Mouse (Mus musculus): ENCODE measurements around the gene Pkp2. TPM values are rescaled to one million over a fixed set of nuclear protein-coding genes. Genes with fewer than 3 reads are reported as not detected.
"Not testable (repeated sequence)": the region's sequence is repeated elsewhere in the genome, so short reads cannot be mapped to it uniquely, and the experiment has no call there.

The Pkp2 gene
- 3.7 and 4.6 TPM in 2 replicates for polyA plus RNA-seq (2014; fragmentation: Nextera tagmentation; extraction: Ambion mirVana)

- peak; percentile 93 for ATAC-seq (ENCODE audit: low read depth)
- H3K36me3 ChIP-seq (ENCODE audit: control insufficient read depth, insufficient read depth, low read length) = no peaks in the 10 kb centered on the region
- H3K9ac ChIP-seq (ENCODE audit: low read depth, low read length) = peak within 1 kb of the TSS; percentile 62
These were observed at the start of gene Pkp2 for GRCm38 (mm10) chr16:16213079-16213760. Pkp2 (plus strand) TSS chr16:16213318.

GRCm38 (mm10) chr16:16197374-16197773 lies 15.7 kb upstream of the Pkp2 start:
- no peaks in the 10 kb centered on the region for H3K4me1 ChIP-seq (ENCODE audit: control insufficient read depth, insufficient read depth, low read length)
- no peak overlapping the region for H3K27ac ChIP-seq (replicated peaks; ENCODE audit: low read depth, low read length)
- H3K9ac ChIP-seq (ENCODE audit: low read depth, low read length) = no peak overlapping the region
- no peaks in the 10 kb centered on the region for H3K36me3 ChIP-seq (ENCODE audit: control insufficient read depth, insufficient read depth, low read length)
- no peak for ATAC-seq (ENCODE audit: low read depth)
- no peak overlapping the region for H3K4me3 ChIP-seq (ENCODE audit: low read depth, low read length)
- no peak for DNase-seq (ENCODE audit: low spot score)
- H3K4me2 ChIP-seq (ENCODE audit: low read depth, low read length) = no peak overlapping the region
- no peaks in the 10 kb centered on the region for H3K9me3 ChIP-seq (ENCODE audit: control insufficient read depth, low read length)
- no peaks in the 10 kb centered on the region for H3K27me3 ChIP-seq (replicated peaks; ENCODE audit: control insufficient read depth, insufficient read depth, low read length)
- 71% methylated on average over 17 of the region's 17 CpGs for WGBS

More at GRCm38 (mm10) chr16:16213079-16213760, at the start of gene Pkp2:
- H3K27me3 ChIP-seq (replicated peaks; ENCODE audit: control insufficient read depth, insufficient read depth, low read length) = peaks cover 29% of the 10 kb centered on the region
- peak within 1 kb of the TSS; percentile 58 for H3K4me3 ChIP-seq (ENCODE audit: low read depth, low read length)
- DNase-seq (ENCODE audit: low spot score) = peak; percentile 93
- WGBS = under 1% methylated on average over 38 of the region's 59 CpGs
- no peaks in the 10 kb centered on the region for H3K9me3 ChIP-seq (ENCODE audit: control insufficient read depth, low read length)
- 0 out of 2 replicates have a peak, but pooled peaks cover 6% of the 10 kb centered on the region for H3K4me1 ChIP-seq (ENCODE audit: control insufficient read depth, insufficient read depth, low read length)
- H3K27ac ChIP-seq (replicated peaks; ENCODE audit: low read depth, low read length) = no peak within 1 kb of the TSS
- peak within 1 kb of the TSS; percentile 99 for H3K4me2 ChIP-seq (ENCODE audit: low read depth, low read length)

GRCm38 (mm10) chr16:16201991-16202390 lies 11.1 kb upstream of the Pkp2 start:
- not testable (repeated sequence) for H3K36me3 ChIP-seq (ENCODE audit: control insufficient read depth, insufficient read depth, low read length); H3K4me1 ChIP-seq (ENCODE audit: control insufficient read depth, insufficient read depth, low read length); H3K4me2 ChIP-seq (ENCODE audit: low read depth, low read length); H3K27me3 ChIP-seq (replicated peaks; ENCODE audit: control insufficient read depth, insufficient read depth, low read length); H3K9ac ChIP-seq (ENCODE audit: low read depth, low read length); H3K4me3 ChIP-seq (ENCODE audit: low read depth, low read length); H3K27ac ChIP-seq (replicated peaks; ENCODE audit: low read depth, low read length); H3K9me3 ChIP-seq (ENCODE audit: control insufficient read depth, low read length)
- DNase-seq (ENCODE audit: low spot score) (peak; percentile 53), ATAC-seq (ENCODE audit: low read depth) (peak; percentile 30; the same call in 1 of the 2 replicates)
- WGBS = 40% methylated on average over 8 of the region's 8 CpGs

GRCm38 (mm10) chr16:16204648-16205047 lies 8.5 kb upstream of the Pkp2 start:
- Histone ChIP-seq H3K27ac (replicated peaks; ENCODE audit: low read depth, low read length) (no peak overlapping the region), H3K4me3 (ENCODE audit: low read depth, low read length) (no peak overlapping the region), H3K4me2 (ENCODE audit: low read depth, low read length) (no peak overlapping the region), H3K9ac (ENCODE audit: low read depth, low read length) (no peak overlapping the region), H3K9me3 (ENCODE audit: control insufficient read depth, low read length) (no peaks in the 10 kb centered on the region), H3K36me3 (ENCODE audit: control insufficient read depth, insufficient read depth, low read length) (no peaks in the 10 kb centered on the region), H3K4me1 (ENCODE audit: control insufficient read depth, insufficient read depth, low read length) (no peaks in the 10 kb centered on the region), H3K27me3 (replicated peaks; ENCODE audit: control insufficient read depth, insufficient read depth, low read length) (no peaks in the 10 kb centered on the region)
- ATAC-seq (ENCODE audit: low read depth) (no peak), DNase-seq (ENCODE audit: low spot score) (no peak)
- 88% methylated on average over 1 of the region's 1 CpGs for WGBS

GRCm38 (mm10) chr16:16212723-16213078 lies 417 bp upstream of the Pkp2 start:
- Histone ChIP-seq H3K4me1 (ENCODE audit: control insufficient read depth, insufficient read depth, low read length) (0 out of 2 replicates have a peak, but pooled peaks cover 6% of the 10 kb centered on the region), H3K27me3 (replicated peaks; ENCODE audit: control insufficient read depth, insufficient read depth, low read length) (peaks cover 29% of the 10 kb centered on the region), H3K36me3 (ENCODE audit: control insufficient read depth, insufficient read depth, low read length) (no peaks in the 10 kb centered on the region), H3K4me3 (ENCODE audit: low read depth, low read length) (peak overlapping the region; percentile 58), H3K9me3 (ENCODE audit: control insufficient read depth, low read length) (no peaks in the 10 kb centered on the region), H3K9ac (ENCODE audit: low read depth, low read length) (no peak overlapping the region), H3K27ac (replicated peaks; ENCODE audit: low read depth, low read length) (no peak overlapping the region), H3K4me2 (ENCODE audit: low read depth, low read length) (peak overlapping the region; percentile 99)
- WGBS = 17% methylated on average over 7 of the region's 7 CpGs
- ATAC-seq (ENCODE audit: low read depth) (no peak), DNase-seq (ENCODE audit: low spot score) (no peak)

- no peak for DNase-seq (ENCODE audit: low spot score)
- no peak for ATAC-seq (ENCODE audit: low read depth)
- peak overlapping the region; percentile 99 for H3K4me2 ChIP-seq (ENCODE audit: low read depth, low read length)
- H3K9me3 ChIP-seq (ENCODE audit: control insufficient read depth, low read length) = no peaks in the 10 kb centered on the region
- H3K27ac ChIP-seq (replicated peaks; ENCODE audit: low read depth, low read length) = no peak overlapping the region
- no peaks in the 10 kb centered on the region for H3K36me3 ChIP-seq (ENCODE audit: control insufficient read depth, insufficient read depth, low read length)
- H3K4me1 ChIP-seq (ENCODE audit: control insufficient read depth, insufficient read depth, low read length) = 0 out of 2 replicates have a peak, but pooled peaks cover 6% of the 10 kb centered on the region
- 3% methylated on average over 17 of the region's 17 CpGs for WGBS
- H3K27me3 ChIP-seq (replicated peaks; ENCODE audit: control insufficient read depth, insufficient read depth, low read length) = peaks cover 29% of the 10 kb centered on the region
- H3K9ac ChIP-seq (ENCODE audit: low read depth, low read length) = peak overlapping the region; percentile 62; the same call in 1 of the 2 replicates
- H3K4me3 ChIP-seq (ENCODE audit: low read depth, low read length) = peak overlapping the region; percentile 58
These were observed 715 bp downstream of the Pkp2 start for GRCm38 (mm10) chr16:16213761-16214305.

- no peak overlapping the region for H3K27ac ChIP-seq (replicated peaks; ENCODE audit: low read depth, low read length)
- H3K27me3 ChIP-seq (replicated peaks; ENCODE audit: control insufficient read depth, insufficient read depth, low read length) = peaks cover 29% of the 10 kb centered on the region
- ATAC-seq (ENCODE audit: low read depth) (no peak), DNase-seq (ENCODE audit: low spot score) (no peak)
- no peaks in the 10 kb centered on the region for H3K36me3 ChIP-seq (ENCODE audit: control insufficient read depth, insufficient read depth, low read length)
- WGBS = 17% methylated on average over 11 of the region's 11 CpGs
- no peak overlapping the region for H3K9ac ChIP-seq (ENCODE audit: low read depth, low read length)
- H3K4me1 ChIP-seq (ENCODE audit: control insufficient read depth, insufficient read depth, low read length) = 0 out of 2 replicates have a peak, but pooled peaks cover 6% of the 10 kb centered on the region
- H3K4me2 ChIP-seq (ENCODE audit: low read depth, low read length) = peak overlapping the region; percentile 3; the same call in 1 of the 2 replicates
- no peaks in the 10 kb centered on the region for H3K9me3 ChIP-seq (ENCODE audit: control insufficient read depth, low read length)
- no peak overlapping the region for H3K4me3 ChIP-seq (ENCODE audit: low read depth, low read length)
These were observed 2.7 kb downstream of the Pkp2 start for GRCm38 (mm10) chr16:16215645-16216387.

- Histone ChIP-seq H3K9me3 (ENCODE audit: control insufficient read depth, low read length) (no peaks in the 10 kb centered on the region), H3K36me3 (ENCODE audit: control insufficient read depth, insufficient read depth, low read length) (no peaks in the 10 kb centered on the region), H3K27me3 (replicated peaks; ENCODE audit: control insufficient read depth, insufficient read depth, low read length) (peaks cover 29% of the 10 kb centered on the region), H3K4me2 (ENCODE audit: low read depth, low read length) (no peak overlapping the region), H3K9ac (ENCODE audit: low read depth, low read length) (no peak overlapping the region), H3K4me3 (ENCODE audit: low read depth, low read length) (no peak overlapping the region), H3K4me1 (ENCODE audit: control insufficient read depth, insufficient read depth, low read length) (0 out of 2 replicates have a peak, but pooled peaks cover 6% of the 10 kb centered on the region), H3K27ac (replicated peaks; ENCODE audit: low read depth, low read length) (no peak overlapping the region)
- no peak for ATAC-seq (ENCODE audit: low read depth)
- no peak for DNase-seq (ENCODE audit: low spot score)
- 97% methylated on average over 1 of the region's 1 CpGs for WGBS
These were observed 3.8 kb downstream of the Pkp2 start for GRCm38 (mm10) chr16:16216934-16217333.

Measured in embryonic facial prominence, embryonic 14.5 days (tissue).